Mouse (Mus musculus): ENCODE data around the gene Nutf2-ps1.
A peak's percentile ranks its signal among the peaks of the same experiment; 100 is the strongest.
"Not testable (repeated sequence)": the region's sequence is repeated elsewhere in the genome, so short reads cannot be mapped to it uniquely, and the experiment has no call there.

Nutf2-ps1 gene

GRCm38 (mm10) chr19:53588968-53589367 is at the start of gene Nutf2-ps1:
TSS of gene Nutf2-ps1 (minus strand) at chr19:53589068.
- not testable (repeated sequence) for DNase-seq (ENCODE audit: inconsistent age in 2 of 2, low spot score in 1 of 2)

GRCm38 (mm10) chr19:53638041-53638440 is 49.2 kb upstream of the Nutf2-ps1 start:
- no peak for DNase-seq (ENCODE audit: inconsistent age in 2 of 2, low spot score in 1 of 2)

GRCm38 (mm10) chr19:53621681-53622080 is 32.8 kb upstream of the Nutf2-ps1 start:
- no peak for DNase-seq (ENCODE audit: inconsistent age in 2 of 2, low spot score in 1 of 2)

- no peak for DNase-seq (ENCODE audit: inconsistent age in 2 of 2, low spot score in 1 of 2)
Measured at GRCm38 (mm10) chr19:53608921-53609320, 20.1 kb upstream of the Nutf2-ps1 start.

- DNase-seq (ENCODE audit: inconsistent age in 2 of 2, low spot score in 1 of 2): no peak
Measured at GRCm38 (mm10) chr19:53601363-53601655, 12.4 kb upstream of the Nutf2-ps1 start.

- peak; percentile 61 to 83 for DNase-seq (ENCODE audit: inconsistent age in 2 of 2, low spot score in 1 of 2)
Measured at GRCm38 (mm10) chr19:53600549-53601362, 11.9 kb upstream of the Nutf2-ps1 start.

- peak; percentile 99 to 100 for DNase-seq (ENCODE audit: inconsistent age in 2 of 2, low spot score in 1 of 2)
Measured at GRCm38 (mm10) chr19:53599757-53600539, 11.1 kb upstream of the Nutf2-ps1 start, which contains the start of gene Smc3. TSS of gene Smc3 (plus strand) at chr19:53600398.

- no peak for DNase-seq (ENCODE audit: inconsistent age in 2 of 2, low spot score in 1 of 2)
Measured at GRCm38 (mm10) chr19:53596723-53597474, 8.0 kb upstream of the Nutf2-ps1 start.

- DNase-seq (ENCODE audit: inconsistent age in 2 of 2, low spot score in 1 of 2): not testable (repeated sequence)
Measured at GRCm38 (mm10) chr19:53587686-53588085, 1.2 kb downstream of the Nutf2-ps1 start.

- DNase-seq (ENCODE audit: inconsistent age in 2 of 2, low spot score in 1 of 2): not testable (repeated sequence)
Measured at GRCm38 (mm10) chr19:53580271-53580670, 8.6 kb downstream of the Nutf2-ps1 start.

- peak; percentile 63 to 91 for DNase-seq (ENCODE audit: inconsistent age in 2 of 2, low spot score in 1 of 2)
Measured at GRCm38 (mm10) chr19:53578597-53579252, 10.1 kb downstream of the Nutf2-ps1 start.

GRCm38 (mm10) chr19:53577025-53577800 is 11.7 kb downstream of the Nutf2-ps1 start:
- DNase-seq (ENCODE audit: inconsistent age in 2 of 2, low spot score in 1 of 2): peak; percentile 40 to 79

GRCm38 (mm10) chr19:53576061-53576460 is 12.8 kb downstream of the Nutf2-ps1 start:
- no peak for DNase-seq (ENCODE audit: inconsistent age in 2 of 2, low spot score in 1 of 2)

- peak in 1 of 2 experiments; percentile 54 for DNase-seq (ENCODE audit: inconsistent age in 2 of 2, low spot score in 1 of 2)
Measured at GRCm38 (mm10) chr19:53575296-53576010, 13.4 kb downstream of the Nutf2-ps1 start.

GRCm38 (mm10) chr19:53574546-53574945 is 14.3 kb downstream of the Nutf2-ps1 start:
- DNase-seq (ENCODE audit: inconsistent age in 2 of 2, low spot score in 1 of 2): no peak

- peak in 1 of 2 experiments; percentile 63 for DNase-seq (ENCODE audit: inconsistent age in 2 of 2, low spot score in 1 of 2)
Measured at GRCm38 (mm10) chr19:53574131-53574530, 14.7 kb downstream of the Nutf2-ps1 start.

- peak in 1 of 2 experiments; percentile 70 for DNase-seq (ENCODE audit: inconsistent age in 2 of 2, low spot score in 1 of 2)
Measured at GRCm38 (mm10) chr19:53573151-53573550, 15.7 kb downstream of the Nutf2-ps1 start.

GRCm38 (mm10) chr19:53572607-53573006 is 16.3 kb downstream of the Nutf2-ps1 start:
- DNase-seq (ENCODE audit: inconsistent age in 2 of 2, low spot score in 1 of 2): no peak
